Mouse (Mus musculus): ENCODE measurements around the gene Afap1.
A peak's percentile ranks its signal among the peaks of the same experiment; 100 is the strongest.

Afap1 gene

DNA sequence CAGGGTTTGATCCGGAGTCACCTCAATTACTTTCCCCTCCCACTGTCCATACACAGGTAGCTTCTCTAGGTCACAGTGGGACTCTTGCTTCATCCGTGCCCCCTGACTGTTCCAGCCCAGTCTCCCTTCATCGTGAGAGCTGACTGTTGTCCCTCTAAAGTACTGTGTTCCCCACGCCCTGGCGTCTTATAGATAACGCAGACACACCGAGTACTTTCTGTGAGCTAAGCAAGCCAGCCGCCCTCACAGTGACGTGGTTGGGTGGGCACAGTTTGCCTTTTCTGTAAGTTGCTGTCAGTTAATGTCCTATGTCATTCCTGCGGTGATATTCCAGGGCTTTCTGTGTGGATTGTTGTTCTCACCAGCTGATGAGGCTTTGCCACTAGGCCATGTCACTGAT is 39.9 kb downstream of the Afap1 start:
- no peak for DNase-seq (ENCODE audit: low read depth, low spot score)

DNA sequence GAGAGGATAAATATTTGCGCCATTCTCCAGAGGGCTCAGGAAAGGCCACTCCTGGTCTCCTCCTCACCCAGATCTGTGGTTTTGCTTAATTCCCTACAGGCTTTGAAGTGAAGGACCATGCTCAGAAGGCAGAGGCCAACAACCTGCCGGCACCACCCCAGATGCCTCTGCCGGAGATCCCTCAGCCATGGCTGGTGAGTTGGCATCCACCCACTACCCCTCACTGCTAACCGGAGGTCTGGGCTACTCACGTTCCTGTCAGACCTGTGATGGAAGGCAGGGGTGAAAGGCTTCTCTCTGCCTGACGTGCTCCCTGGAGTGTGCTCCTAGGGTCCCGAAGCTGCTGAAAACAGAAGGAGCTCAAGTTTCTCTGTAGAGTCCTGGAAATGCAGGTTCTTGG is 42.8 kb downstream of the Afap1 start:
- DNase-seq (ENCODE audit: low read depth, low spot score): no peak

DNA sequence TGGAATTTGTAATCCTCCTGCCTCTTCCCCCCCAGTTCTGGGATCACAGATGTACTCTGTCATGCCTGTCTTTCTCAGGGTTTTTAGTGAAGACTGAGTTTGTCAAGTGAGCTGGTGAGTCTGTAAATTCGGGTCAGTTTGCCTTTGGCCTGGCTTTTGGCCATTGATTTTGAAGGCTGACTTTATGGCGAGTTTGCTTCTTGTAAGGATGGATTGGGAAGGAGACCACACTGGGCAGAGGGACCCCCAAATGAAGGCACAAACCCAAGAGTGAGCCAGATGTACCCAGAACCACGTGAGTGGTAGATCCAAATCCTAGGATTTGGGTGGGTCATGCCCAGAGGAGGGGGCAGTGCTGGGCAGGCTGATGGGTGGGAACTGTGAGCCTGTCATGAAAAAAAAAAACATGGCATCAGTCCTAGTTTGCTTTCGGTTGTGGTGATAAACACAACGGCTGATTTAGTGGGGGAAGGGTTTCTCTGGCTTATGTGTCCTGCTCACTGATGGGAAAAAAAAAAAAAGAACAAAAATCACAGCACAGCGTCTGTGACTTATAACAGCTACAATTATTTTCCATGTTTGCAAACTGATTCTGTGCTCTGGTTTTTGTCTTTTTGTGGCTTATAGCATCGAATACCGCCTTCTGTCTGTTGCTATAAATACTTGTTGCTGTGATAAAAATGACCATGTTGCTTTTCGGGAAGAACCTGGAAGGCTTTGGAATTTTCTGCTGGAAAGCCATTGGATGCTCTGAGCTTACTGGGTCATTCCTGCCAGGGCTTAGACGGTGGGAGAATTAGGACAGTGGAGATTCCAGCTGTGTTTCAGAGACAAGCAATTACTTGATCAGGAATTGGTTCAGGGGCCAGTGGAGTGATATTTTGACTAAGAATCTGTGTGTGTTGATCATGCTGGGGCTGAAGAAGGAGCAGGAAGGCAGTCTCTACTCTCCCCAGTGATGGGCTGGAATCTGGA is 45.4 kb downstream of the Afap1 start:
- no peak for DNase-seq (ENCODE audit: low read depth, low spot score)

DNA sequence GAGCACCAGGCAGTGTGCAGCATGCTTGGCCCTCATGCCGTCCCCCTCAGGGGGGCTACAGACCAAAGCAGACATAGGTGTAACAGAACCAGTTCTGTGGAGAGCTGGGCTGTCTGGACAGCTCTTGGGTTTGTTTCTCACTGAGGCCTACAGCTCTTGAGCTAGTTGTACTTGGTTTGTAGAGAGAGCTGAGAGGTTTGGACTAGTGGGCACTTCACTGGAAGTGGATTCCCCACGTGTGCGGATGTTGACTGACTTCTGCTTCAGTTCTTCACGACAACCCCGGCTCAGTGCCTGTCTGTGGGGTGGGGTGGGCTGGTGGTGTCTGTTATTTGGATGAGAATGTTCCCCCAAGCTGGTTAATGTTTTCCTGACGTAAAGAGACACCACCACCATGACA is 46.8 kb downstream of the Afap1 start:
- no peak for DNase-seq (ENCODE audit: low read depth, low spot score)

DNA sequence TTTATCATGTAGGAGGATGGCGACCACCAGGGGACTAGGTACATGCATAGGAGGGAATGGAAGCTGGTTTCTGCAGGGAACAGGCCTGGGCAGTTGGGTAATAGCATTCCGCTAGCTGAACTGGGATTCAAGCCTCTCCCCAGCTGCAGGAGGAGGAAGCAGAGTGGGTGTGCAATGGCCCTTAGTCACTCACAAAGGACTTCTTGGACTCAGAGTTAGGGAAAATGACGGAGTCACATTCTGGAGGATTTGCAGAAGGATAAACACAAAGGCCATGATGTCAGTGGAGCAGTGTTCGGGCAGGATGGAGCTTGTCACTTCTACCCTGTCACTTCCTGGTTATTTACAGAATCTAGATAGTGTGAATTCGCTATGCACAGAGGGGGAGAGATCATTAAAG is 50.4 kb downstream of the Afap1 start:
- no peak for DNase-seq (ENCODE audit: low read depth, low spot score)

DNA sequence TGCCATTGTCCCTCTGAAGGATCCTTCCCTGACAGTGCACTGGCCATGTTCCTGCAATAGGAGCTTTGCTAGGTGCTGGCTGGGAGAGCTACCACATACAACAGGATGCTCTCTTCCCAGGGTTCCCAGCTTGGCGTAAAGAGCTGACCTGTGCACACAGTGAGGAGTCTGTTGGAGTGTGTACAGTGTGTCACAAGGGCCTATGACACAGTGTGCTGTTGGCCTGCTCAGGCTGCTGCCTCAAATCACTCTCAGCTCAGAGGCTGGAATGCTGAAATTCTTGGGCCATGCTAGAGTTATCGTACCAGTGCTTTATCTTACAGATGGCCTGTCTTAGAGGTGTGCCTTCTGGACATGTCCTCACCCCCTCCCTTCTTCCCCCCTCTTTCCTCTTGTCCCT is 53.7 kb downstream of the Afap1 start:
- DNase-seq (ENCODE audit: low read depth, low spot score): no peak

DNA sequence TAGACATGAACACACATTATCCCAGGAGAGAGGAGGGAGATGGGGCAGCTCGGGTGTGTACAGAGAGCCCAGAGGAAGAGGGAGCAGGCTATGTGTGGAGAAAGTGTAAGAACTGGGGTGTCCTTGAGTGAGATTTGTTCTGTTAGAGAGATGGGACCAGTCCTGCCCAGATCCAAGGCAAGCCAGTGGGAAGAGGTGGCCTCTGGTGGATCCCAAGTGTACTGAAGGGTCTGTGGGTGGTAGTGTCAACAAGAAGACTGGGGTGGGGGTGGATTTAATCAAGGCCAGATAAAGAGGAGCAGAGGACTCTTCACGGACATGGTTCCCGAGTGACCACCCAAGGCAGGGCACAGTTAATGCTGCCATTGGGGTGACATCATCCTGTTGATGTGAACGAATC is 54.3 kb downstream of the Afap1 start:
- no peak for DNase-seq (ENCODE audit: low read depth, low spot score)

DNA sequence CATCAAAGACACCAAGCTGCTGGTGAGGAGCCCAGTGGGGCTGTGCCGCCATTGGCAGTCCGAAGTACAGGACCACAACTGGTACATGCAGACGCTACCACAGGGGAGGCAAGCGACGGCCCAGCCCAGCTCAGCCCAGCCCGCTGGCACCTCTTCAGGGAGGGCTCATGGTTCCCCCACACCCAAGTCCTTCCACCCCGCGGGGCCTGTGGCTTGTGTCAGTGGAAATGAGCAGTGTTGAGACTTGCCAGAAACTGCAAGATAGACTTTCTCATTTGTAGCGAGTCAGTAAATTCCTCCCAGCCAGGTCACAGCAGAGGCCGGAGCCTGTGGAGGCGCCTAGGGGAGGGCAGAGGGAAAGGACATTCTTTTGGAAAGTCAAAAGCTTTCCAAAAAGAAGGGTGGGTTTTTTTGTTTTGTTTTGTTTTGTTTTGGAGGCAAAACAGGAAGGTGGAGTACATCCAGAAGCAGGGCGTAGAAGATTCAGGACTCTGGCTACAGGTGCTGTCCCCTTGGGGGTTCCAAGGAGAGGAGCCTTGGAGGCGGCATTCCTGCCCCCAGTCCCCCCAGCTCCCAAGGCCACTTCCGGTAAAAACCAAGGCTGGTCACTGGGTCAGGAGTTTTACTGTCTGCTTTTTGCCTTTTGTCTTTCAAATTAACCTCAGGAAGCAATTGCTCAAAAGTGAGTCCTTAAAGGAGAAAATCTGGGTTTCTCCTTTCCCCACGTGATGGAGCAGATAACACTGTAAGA is 55.3 kb downstream of the Afap1 start:
- no peak for DNase-seq (ENCODE audit: low read depth, low spot score)

DNA sequence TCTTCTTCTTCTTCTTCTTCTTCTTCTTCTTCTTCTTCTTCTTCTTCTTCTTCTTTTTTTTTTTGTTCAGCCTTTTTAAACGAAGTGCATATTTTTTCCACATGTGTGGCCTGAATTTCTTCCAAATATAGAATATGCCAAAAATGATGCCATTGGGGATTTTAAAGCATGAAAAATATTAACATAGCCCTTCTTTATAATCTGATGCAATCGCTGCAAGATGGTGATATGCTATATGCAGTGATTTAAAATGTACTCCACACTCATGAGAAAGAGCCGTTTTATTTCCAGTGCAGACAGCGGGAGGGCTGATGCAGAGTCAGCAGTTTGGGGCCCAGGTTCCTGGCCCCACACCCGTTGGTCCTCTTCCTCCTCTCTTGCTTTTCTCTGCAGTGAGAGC is 55.9 kb downstream of the Afap1 start:
- no peak for DNase-seq (ENCODE audit: low read depth, low spot score)

DNA sequence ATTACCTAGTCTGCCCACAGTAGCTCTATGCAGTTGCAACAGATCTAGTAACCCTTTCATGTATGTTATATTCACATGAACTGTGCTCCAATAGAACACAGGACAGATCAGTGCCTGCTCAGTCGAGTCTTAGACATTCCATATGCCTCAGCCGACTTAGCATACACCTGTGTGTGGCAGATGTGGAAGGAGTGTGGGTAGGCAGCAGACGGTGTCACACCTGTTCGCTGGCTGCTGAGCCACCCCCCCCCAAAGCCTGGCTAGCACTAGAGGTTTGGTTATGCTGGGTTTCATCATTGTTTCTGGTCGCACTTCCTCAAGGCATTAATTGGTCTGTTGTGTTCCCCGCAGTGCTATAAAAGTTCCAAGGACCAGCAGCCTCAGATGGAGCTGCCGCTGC is 57.4 kb downstream of the Afap1 start:
- DNase-seq (ENCODE audit: low read depth, low spot score): no peak

DNA sequence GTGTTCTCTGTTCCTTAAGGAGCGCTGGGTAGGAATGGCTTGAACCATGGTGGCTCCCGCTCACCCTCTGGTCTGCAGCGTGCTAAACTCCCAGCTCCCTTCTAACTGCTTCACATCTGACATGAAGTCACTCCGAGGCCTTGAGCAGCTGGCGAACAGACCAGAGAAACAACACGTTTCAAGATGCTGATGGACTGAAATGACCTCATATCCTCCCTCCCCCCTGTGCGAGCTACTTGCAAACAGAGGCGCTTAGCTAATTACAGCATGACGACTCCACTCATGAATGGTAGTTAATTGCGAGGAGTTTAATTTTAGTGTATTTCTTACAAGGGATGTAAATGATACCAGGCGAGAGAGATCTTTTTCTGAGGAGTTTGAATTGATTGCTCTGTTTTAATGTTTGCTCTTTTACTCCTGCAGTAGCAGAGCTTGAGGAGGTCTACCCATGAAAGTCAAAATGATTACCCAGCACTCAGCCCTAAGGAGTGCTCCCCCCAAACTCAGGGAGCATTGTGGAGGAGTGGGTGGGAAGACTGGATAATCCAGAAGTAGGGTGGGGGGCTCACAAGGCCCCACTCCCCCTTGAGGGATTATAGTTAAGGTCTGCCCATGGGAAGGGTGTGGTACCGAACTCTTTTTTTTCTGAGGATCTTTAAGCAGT is 61.1 kb downstream of the Afap1 start:
- no peak for DNase-seq (ENCODE audit: low read depth, low spot score)

DNA sequence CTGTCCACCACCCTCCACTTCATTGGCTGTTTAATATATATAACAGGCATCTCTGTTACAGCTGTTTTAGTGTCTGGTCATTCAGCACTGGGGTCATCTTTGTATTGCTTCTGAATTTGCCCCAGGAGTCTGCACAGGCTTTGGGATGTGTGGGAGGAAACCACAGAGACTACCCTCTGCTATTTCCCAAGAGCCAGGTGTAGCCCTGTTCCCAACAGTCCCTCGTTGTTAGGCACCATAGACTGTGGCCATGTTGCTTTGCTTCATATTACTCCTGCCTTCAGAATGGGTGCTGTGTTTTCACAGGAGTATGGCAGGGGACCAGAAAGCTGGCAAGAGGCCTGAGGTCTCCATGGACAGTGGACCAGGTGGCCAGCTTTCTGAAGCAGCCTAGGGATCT is 63.1 kb downstream of the Afap1 start:
- no peak for DNase-seq (ENCODE audit: low read depth, low spot score)

DNA sequence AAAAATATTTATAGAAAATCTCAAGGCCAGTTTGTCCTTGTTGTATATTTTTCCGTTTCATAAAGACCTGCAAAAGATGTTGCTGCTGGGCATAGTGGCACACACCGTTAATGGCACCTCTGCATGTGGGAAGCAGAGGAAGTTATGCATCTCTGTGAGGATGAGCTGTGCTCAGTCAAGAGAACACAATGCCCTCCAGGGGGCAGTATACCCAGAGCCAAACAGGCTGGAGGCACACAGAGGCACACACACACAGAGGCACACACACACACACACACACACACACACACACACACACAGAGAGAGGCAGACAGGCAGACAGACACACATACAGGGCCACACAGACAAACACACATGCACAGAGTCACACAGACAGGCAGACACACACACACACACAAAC is 65.6 kb downstream of the Afap1 start:
- DNase-seq (ENCODE audit: low read depth, low spot score): no peak

DNA sequence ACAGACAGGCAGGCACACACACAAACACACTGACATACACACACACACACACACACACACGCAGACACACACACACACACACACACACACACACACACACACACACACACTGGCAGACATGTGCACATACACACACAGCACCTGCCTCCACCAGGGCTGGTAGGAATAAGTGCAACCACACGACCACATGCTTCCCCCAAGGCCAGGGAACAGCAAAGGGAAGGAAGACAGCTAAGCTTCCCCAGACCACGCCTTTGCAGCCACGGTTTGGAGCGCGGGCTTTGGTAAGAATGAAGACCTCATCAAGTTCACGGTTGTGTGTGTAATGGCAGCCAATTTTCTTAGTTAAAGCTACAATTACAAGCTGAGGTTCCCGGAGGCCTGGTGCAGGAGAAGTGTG is 67.0 kb downstream of the Afap1 start:
- DNase-seq (ENCODE audit: low read depth, low spot score): no peak

DNA sequence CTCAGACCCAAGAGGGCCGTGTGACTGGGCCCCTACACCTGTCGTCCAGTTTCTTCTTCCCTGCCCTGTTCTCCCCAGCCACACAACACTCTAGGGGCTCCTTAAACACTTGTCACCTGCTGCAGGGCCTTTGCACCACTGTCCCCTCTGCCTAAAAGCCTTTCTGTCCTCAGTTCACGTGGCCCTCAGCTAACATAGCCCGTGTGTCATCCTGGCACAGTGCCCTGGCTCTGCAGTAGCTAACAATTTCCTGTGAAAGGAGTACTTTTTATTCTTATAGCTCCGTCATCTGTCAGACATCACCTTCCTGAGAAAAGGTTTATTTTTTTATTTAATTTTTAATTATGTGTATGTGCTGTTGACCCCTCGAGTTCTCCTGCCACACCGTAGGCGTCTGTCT is 68.2 kb downstream of the Afap1 start:
- no peak for DNase-seq (ENCODE audit: low read depth, low spot score)

DNA sequence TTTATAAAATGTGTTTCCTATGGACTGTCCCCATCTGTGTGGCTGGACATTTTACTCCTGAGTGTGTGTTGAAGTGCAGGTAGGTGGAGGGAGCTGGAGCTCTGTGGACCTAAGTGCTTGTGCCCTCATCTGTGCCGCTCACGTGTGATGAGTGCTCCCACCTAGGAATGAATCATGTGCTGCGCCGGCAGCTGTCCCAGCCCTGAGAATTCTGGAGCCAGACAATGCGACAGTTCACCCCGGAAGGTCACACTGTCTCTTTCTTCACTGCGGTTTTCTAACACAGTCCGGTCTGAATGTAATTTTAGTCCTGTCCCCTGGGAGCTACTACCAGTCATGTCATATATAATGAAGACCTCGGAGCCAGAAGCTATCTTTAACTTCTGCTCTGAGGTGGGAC is 70.5 kb downstream of the Afap1 start:
- DNase-seq (ENCODE audit: low read depth, low spot score): no peak

DNA sequence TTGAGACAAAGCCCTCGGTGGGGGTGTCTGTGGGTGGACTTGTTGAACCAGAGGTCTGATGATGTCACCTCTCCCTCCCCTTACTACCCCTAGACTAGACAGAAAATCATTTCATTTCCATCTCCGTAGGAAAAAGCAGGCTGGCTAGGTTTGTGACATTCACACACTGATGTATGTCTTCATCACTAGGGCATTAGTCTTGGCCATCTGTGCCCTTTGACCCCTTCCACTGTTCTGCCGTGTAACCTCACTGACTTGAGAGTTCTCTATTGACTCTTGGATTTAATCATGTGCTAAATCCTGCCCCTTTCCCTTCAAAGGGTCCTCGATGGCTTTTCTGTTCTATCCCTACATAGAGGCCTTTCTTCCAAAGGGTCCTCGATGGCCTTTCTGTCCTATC is 71.9 kb downstream of the Afap1 start:
- no peak for DNase-seq (ENCODE audit: low read depth, low spot score)

DNA sequence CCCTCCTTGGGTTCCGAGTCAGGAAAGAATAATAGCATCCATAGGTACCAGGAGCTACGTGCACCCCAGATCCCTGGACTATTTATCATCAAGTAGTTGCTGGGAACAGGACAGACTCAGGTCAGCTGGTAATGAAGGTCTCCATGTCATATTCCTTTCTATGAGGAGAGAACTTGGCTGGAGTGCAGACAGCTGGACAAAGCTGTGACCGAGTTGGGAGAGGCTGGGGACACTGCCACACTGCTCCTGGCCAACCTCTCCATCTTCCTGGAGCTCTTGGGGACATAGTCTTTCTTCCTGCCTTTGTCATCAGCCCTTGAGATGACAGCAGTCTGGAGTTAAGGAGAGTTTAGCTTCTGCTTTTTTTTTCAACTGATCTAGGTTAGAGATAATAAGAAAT is 76.7 kb downstream of the Afap1 start:
- DNase-seq (ENCODE audit: low read depth, low spot score): no peak

DNA sequence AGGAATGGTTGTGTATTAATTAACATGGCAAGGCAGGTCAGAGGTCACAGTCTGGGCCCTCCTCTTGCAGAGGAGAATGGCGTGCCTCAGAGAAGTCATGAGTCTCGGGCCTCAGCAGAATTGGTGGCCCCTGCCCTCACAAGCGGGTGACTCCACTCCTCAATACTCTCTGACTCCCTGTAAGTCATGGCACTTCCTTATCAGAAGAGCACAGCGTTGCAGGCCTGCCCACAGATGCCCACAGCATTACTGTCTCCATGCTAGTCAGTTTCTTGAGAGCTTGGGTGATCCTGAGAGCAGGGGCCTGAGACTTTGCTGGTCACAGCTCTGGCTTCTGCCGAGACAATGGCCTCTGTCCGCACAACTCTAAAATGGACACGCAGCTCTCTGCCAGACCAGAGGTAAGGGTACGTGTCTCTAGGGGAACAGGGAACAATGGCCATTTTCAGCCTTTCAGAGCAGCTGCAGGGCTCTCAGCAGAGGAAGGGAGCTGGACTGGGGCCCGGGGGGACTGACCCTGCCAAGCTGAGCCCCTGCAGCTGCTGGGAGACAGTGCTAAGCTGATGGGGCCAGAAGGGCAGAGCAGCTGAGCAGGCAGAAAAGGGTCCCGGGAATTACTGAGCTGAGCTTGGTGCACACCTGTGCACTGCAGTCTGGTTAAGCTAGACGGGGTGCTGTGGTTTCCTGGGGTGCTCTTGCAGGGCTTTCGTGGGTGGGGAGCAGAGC is 77.4 kb downstream of the Afap1 start:
- DNase-seq (ENCODE audit: low read depth, low spot score): no peak

DNA sequence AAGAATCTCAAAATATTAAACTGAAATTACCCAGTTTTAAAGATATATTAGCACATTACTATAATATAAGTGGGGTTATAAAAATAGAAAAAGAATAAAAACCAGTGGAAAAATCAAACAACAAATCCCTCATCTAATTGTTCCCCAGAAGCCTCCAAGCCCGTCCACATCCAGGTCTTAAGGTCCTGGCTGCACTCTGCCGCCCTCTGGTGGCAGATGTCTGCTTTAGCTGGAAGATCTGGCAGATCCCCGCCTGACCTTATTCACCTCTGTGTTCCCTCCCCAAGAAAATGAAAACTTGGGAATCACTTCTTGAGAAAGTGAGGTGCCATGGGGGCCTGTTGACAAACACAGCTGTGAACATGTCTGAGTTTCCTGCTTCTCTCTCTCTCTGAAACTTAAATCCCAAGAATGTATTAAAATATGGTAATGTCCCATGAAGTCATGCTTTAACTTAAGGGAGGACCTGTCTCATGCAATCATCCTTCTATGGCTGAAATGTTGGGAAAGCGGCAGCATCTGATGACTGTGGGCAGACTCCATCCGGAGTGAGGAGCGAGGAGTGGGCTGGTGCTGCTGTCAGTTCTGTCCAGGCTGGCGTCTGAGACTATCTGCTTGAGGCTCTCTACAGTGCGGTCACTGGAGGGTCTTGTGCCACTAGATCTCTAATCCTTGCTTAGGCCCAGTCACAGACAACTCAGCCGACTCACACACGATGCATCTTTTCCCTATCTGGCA is 78.9 kb downstream of the Afap1 start:
- DNase-seq (ENCODE audit: low read depth, low spot score): peak; percentile 65

DNA sequence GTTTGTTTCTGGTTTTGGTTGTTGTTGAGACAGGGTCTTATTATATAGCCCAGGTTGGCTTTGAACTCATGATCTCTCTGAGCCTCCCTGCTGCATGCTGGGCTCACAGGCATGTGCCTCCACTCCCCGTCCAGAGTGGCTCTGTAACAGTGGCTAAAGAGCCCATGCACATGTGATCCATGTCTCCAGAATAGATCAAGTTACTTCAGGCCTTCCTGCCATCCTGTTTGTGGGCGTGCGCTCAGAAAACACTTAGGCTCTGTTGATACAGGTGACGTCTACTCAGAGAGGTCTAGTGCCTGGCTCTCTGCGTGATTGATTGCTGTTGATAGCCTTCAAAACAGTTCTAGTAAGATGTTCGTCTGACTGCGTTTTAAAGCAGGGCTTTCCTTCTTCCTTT is 79.6 kb downstream of the Afap1 start:
- no peak for DNase-seq (ENCODE audit: low read depth, low spot score)

Measured in retina, adult 2 months (tissue).